Mouse (Mus musculus): ENCODE results near the gene Slc35e4.
"Not testable (repeated sequence)": the region's sequence is repeated elsewhere in the genome, so short reads cannot be mapped to it uniquely, and the experiment has no call there.

Gene Slc35e4

GRCm38 (mm10) chr11:3914109-3914840 is at the start of gene Slc35e4:
TSS of gene Slc35e4 (minus strand) at chr11:3914664.
- DNase-seq (ENCODE audit: low read depth, low spot score) = peak; percentile 70

DNA sequence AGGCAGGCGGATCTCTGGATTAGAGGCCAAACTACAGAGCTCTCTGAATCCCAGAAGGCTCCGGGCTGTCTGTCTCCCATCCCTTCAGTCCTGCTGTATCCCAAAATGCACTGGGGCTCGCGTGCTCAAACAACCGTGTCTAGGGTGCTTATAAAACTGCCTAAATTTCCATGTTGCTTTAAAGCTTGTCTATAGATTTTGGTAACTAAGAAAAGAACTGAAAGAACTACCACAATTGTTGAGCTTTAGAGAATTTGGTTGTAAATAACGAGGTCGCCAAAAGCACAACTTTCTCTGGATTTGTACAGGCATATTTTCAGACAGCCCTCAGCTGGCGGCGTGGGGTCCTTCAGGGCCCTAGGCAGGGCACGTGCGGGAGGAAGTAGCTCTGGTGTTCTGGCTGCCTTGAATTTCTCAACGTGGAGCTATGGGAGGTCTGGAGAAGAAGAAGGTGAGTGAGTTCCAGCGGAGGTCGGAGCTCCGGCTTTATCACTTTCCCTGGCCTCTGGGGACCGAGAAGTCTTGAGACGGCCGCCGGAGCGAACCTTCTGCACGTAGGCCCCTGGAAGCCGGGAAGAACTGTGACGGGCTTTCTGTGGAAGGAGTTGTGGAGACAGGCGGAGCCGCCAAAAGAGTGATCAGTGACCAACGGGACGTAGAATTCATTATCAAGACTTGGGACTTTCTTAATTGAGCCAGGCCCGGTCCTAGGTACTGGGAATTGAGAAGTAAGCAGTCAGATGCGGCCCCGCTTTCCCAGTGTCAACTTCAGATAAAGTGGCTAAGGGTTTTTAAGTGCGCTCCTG is 49.3 kb upstream of the Slc35e4 start, which contains the start of gene Pes1:
Pes1 (plus strand) TSS at position 366 of the 806 bp plus-strand sequence.
- peak; percentile 86 for DNase-seq (ENCODE audit: low read depth, low spot score)

GRCm38 (mm10) chr11:3963155-3963554 is 48.7 kb upstream of the Slc35e4 start:
- DNase-seq (ENCODE audit: low read depth, low spot score) = peak; percentile 7

- DNase-seq (ENCODE audit: low read depth, low spot score) = no peak
Measured at GRCm38 (mm10) chr11:3961761-3962160, 47.3 kb upstream of the Slc35e4 start.

- DNase-seq (ENCODE audit: low read depth, low spot score) = no peak
Measured at GRCm38 (mm10) chr11:3960901-3961300, 46.4 kb upstream of the Slc35e4 start.

- DNase-seq (ENCODE audit: low read depth, low spot score) = not testable (repeated sequence)
Measured at GRCm38 (mm10) chr11:3955371-3955770, 40.9 kb upstream of the Slc35e4 start.

- not testable (repeated sequence) for DNase-seq (ENCODE audit: low read depth, low spot score)
Measured at GRCm38 (mm10) chr11:3954876-3955275, 40.4 kb upstream of the Slc35e4 start.

GRCm38 (mm10) chr11:3946386-3946785 is 31.9 kb upstream of the Slc35e4 start:
- no peak for DNase-seq (ENCODE audit: low read depth, low spot score)

DNA sequence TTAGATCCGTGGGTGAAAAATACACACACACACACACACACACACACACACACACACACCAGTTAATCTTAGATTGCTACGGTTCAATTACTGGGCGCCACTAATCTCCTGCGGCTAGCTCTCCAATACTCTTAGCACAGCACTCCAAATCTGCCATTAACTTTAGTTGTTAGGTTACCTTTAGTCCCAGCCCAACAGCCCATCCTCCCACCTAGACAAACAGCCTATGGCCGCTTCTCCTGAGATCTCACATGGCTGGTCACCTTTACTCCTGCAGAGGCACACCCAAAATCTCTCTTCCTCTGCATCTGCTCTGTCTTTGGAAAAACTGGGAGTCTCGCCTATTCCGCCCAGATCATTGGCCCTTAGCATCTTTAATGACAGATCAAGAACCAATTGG is 26.9 kb upstream of the Slc35e4 start:
- DNase-seq (ENCODE audit: low read depth, low spot score) = no peak

DNA sequence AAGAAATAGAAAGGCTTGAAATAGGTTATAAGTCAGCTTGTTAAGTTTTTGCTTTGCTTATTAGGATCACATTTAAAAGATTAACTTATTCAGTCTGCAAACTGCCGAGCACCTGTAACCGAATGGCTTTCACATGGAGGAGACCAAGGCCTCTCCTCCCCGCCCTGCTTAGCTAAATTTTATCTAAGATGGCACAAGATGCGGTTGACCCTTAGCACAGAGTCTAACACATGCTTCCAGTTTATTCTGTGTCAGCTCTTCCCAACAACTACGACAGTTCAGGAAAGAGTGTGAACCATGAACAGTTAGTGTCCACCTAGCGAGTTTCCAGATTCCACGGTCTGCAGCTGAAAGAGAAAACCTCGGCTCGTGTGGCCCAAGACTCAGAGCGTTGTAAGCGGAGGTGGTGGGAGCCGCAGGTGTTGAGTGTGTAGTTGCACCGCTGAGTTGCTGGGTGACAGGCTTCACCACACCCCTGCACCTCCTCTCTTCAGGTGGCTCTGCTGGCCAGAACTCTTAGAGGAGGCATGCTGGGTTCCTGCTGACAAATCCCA is 22.9 kb upstream of the Slc35e4 start:
- no peak for DNase-seq (ENCODE audit: low read depth, low spot score)

GRCm38 (mm10) chr11:3936318-3936717 is 21.9 kb upstream of the Slc35e4 start:
- DNase-seq (ENCODE audit: low read depth, low spot score) = no peak

- no peak for DNase-seq (ENCODE audit: low read depth, low spot score)
Measured at GRCm38 (mm10) chr11:3935135-3935534, 20.7 kb upstream of the Slc35e4 start.

- DNase-seq (ENCODE audit: low read depth, low spot score) = no peak
Measured at GRCm38 (mm10) chr11:3933756-3934285, 19.4 kb upstream of the Slc35e4 start.

DNA sequence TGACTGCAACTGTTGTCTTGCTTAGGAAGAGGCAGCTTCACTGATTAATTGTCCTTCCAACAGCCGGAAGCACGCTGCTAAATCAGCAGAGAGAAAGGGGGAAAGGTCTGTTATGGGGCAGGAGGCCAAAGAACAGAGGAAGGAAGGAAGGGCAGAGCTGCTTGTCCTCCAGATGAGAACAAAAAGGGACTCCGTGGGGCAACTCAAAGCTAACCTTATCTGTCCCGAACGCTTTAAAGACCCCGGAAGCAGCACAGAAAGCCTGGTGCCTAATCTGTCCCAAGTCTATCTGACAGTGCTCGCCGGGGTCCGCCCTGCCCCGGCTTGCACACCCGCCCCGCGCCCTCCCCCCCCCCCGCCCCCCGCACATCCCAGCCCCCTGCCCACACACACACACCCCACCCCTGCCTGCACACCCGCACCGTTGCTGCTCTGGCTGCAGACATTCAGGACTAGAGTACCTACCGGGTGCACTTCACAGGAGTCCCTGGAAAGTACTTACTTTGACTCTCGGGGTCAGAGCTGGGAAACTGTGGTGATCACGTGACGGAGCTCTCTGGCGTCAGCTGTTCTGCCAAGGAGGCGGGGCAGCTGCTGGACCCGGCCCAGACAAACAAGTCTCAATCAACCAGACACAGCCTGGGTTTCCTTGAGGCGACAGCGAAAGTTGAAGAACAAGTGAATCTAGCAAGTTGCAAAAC is 17.2 kb upstream of the Slc35e4 start, which contains the start of gene Tcn2:
Tcn2 (minus strand) TSS at position 649 of the 701 bp plus-strand sequence.
- DNase-seq (ENCODE audit: low read depth, low spot score) = peak; percentile 81

DNA sequence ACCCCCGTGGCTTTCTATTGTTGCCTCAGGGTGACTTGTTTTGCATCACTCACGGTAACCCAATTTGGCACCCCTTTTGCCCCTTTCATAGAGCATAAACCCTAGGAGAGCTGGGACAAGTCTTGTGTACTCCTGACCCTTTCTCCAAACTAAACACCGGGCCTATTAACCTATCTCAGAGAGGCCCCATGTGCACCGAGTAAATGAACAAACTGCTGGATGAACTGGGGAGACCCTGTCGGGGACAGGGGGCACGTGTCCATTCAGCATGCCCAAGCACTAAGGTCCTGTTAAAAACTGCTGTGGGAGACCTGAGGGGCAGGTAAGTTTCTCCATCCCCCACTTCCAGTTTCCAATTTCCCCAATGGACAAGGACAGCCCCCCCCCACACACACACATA is 16.5 kb upstream of the Slc35e4 start:
- no peak for DNase-seq (ENCODE audit: low read depth, low spot score)

DNA sequence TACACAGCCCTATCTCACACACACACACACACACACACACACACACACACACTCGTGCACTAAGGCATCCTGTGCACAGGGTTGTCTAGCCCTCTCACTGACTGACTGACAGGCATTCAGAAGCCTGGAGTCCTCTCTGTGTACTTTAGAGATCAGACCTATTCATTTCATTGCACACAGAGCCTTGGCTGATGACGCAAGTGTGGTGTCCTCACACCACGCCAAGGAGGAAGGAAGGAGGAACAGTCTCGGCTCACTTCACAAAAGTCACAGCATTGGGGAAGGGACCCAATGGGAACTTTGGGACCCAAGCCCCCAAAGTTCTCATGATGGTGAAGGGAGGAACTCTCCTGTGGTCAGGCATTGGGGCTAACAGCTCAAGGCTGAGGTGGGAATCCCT is 15.6 kb upstream of the Slc35e4 start:
- DNase-seq (ENCODE audit: low read depth, low spot score) = no peak

DNA sequence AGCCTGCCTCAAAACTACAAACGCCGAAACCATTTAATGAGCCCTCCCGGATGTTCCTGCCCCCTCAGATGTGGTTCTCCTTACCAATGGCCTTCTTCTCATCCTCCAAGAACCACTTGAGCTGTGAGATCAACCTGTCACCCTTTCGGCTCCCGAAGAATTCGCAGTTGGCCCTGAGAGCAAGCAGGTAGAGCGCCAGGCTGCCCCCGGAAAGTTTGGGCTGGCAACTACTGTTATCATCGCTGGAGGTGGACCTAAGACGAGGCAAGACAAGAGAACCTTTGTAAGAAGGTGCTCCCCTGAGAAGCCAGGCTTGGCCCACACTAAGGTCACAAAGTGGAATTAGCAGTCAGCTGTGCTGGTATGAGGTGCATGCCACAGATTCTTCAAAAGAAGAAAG is 11.5 kb upstream of the Slc35e4 start:
- DNase-seq (ENCODE audit: low read depth, low spot score) = no peak

DNA sequence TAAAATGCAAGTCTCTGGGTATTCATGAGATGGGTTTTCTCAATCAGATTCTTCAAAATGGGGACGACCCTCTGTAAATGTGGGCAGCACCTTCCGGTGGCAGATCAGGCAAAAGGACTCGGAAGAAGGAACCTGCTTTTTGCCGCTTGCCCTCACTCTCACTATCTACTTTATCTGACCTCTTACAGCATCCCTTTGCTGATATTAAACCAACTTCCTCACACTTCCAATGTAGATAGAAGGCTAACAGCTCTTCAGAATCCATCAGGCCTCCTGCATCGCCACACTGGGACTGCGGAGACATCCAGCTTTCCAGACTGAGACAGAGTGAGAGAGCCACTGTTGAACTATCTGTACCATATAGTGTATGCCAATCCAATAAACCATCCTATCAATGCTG is 8.3 kb upstream of the Slc35e4 start:
- no peak for DNase-seq (ENCODE audit: low read depth, low spot score)

GRCm38 (mm10) chr11:3922115-3922514 is 7.7 kb upstream of the Slc35e4 start:
- DNase-seq (ENCODE audit: low read depth, low spot score) = no peak

- DNase-seq (ENCODE audit: low read depth, low spot score) = no peak
Measured at GRCm38 (mm10) chr11:3921281-3921850, 6.9 kb upstream of the Slc35e4 start.

GRCm38 (mm10) chr11:3920476-3920875 is 6.0 kb upstream of the Slc35e4 start:
- no peak for DNase-seq (ENCODE audit: low read depth, low spot score)

All from skeletal muscle tissue, adult 2 months (tissue).